Mouse (Mus musculus) central nervous system, embryonic 14 days (tissue): ENCODE measurements around the gene Rcbtb2. TPM values are rescaled to one million over a fixed set of nuclear protein-coding genes. Genes with fewer than 3 reads are reported as not detected.

ENCODE experiments used
- polyA plus RNA-seq: library from polyadenylated mRNA; depleted of rRNA; stranded (reverse); fragments of >200 nt; gene quantifications from 2 replicates; pipeline ENCODE4 v1.2.3, GENCODE M21; 2012; rRNA removed

The Rcbtb2 gene
- 65.9 and 69.7 TPM in 2 replicates for polyA plus RNA-seq

GRCm38 (mm10) chr14:73122923-73123278, at the start of gene Rcbtb2:
Rcbtb2 (plus strand) TSS chr14:73123037.

GRCm38 (mm10) chr14:73237848-73238321, 115.0 kb downstream of the Rcbtb2 start, which contains the start of gene Lpar6:
Lpar6 (plus strand) TSS chr14:73237895.

Other genes with a start within 250 kb of the Rcbtb2 start
- gene Cysltr2, start 73.9 kb upstream of the Rcbtb2 start, polyA plus RNA-seq = 0.17 and 0.36 TPM in 2 replicates
- 4.9 TPM in 2 replicates for gene Lpar6, start 114.9 kb downstream of the Rcbtb2 start, polyA plus RNA-seq
- 30.2 and 32.3 TPM in 2 replicates for gene Rb1, start 202.8 kb downstream of the Rcbtb2 start, polyA plus RNA-seq